Mouse (Mus musculus): ENCODE data around the gene Gm11037. TPM values are rescaled to one million over a fixed set of nuclear protein-coding genes. Genes with fewer than 3 reads are reported as not detected.

Gm11037 gene
- total RNA-seq, 2 experiments from 2014 or later, result not detected

- peak; percentile 78 for DNase-seq (ENCODE audit: low spot score)
- intact Hi-C loops (cut with DNase I), result loop anchor here (2.0 kb wide), 1 partner anchor 14 kb away; no protein-coding TSS in a partner anchor
These were observed 6.1 kb upstream of the Gm11037 start, which contains the start of gene Hspa12b for GRCm38 (mm10) chr2:131127161-131127730. Hspa12b (plus strand) TSS chr2:131127280.

GRCm38 (mm10) chr2:131128211-131128610 lies 5.1 kb upstream of the Gm11037 start:
- intact Hi-C loops (cut with DNase I), result no loop called here
- no peak for DNase-seq (ENCODE audit: low spot score)

GRCm38 (mm10) chr2:131128636-131129157 lies 4.6 kb upstream of the Gm11037 start:
- intact Hi-C loops (cut with DNase I), result no loop called here
- DNase-seq (ENCODE audit: low spot score), result no peak

GRCm38 (mm10) chr2:131129836-131130235 lies 3.5 kb upstream of the Gm11037 start:
- DNase-seq (ENCODE audit: low spot score), result no peak
- intact Hi-C loops (cut with DNase I), result no loop called here

GRCm38 (mm10) chr2:131130849-131131248 lies 2.4 kb upstream of the Gm11037 start:
- intact Hi-C loops (cut with DNase I), result no loop called here
- DNase-seq (ENCODE audit: low spot score), result no peak

GRCm38 (mm10) chr2:131132111-131132888 lies 997 bp upstream of the Gm11037 start:
- DNase-seq (ENCODE audit: low spot score), result no peak
- intact Hi-C loops (cut with DNase I), result no loop called here

GRCm38 (mm10) chr2:131134381-131134780 lies 1.1 kb downstream of the Gm11037 start:
- intact Hi-C loops (cut with DNase I), result no loop called here
- DNase-seq (ENCODE audit: low spot score), result peak; percentile 57

- no peak for DNase-seq (ENCODE audit: low spot score)
- intact Hi-C loops (cut with DNase I), result no loop called here
These were observed 1.6 kb downstream of the Gm11037 start for GRCm38 (mm10) chr2:131134826-131135400.

- DNase-seq (ENCODE audit: low spot score), result peak; percentile 1
- intact Hi-C loops (cut with DNase I), result no loop called here
These were observed 2.3 kb downstream of the Gm11037 start for GRCm38 (mm10) chr2:131135521-131136139.

GRCm38 (mm10) chr2:131138296-131138695 lies 5.0 kb downstream of the Gm11037 start:
- no peak for DNase-seq (ENCODE audit: low spot score)
- intact Hi-C loops (cut with DNase I), result no loop called here

GRCm38 (mm10) chr2:131138760-131139159 lies 5.5 kb downstream of the Gm11037 start:
- intact Hi-C loops (cut with DNase I), result no loop called here
- DNase-seq (ENCODE audit: low spot score), result no peak

GRCm38 (mm10) chr2:131139287-131139686 lies 6.0 kb downstream of the Gm11037 start:
- intact Hi-C loops (cut with DNase I), result no loop called here
- no peak for DNase-seq (ENCODE audit: low spot score)

- DNase-seq (ENCODE audit: low spot score), result peak; percentile 60
- intact Hi-C loops (cut with DNase I), result loop anchor here (1.0 to 2.0 kb wide), 2 partner anchors 13 to 44 kb away; partner anchors contain the start of gene Hspa12b
These were observed 6.7 kb downstream of the Gm11037 start for GRCm38 (mm10) chr2:131139886-131140532.

- no peak for DNase-seq (ENCODE audit: low spot score)
- intact Hi-C loops (cut with DNase I), result loop anchor here (1.0 to 2.0 kb wide), 2 partner anchors 14 to 44 kb away; partner anchors contain the start of gene Hspa12b
These were observed 7.2 kb downstream of the Gm11037 start for GRCm38 (mm10) chr2:131140533-131140905.

- intact Hi-C loops (cut with DNase I), result loop anchor here (2.0 kb wide), 1 partner anchor 15 kb away; the partner anchor contains the start of gene Hspa12b
These were observed 8.2 kb downstream of the Gm11037 start for GRCm38 (mm10) chr2:131141336-131141986.

GRCm38 (mm10) chr2:131142592-131142991 lies 9.3 kb downstream of the Gm11037 start:
- peak; percentile 75 for DNase-seq (ENCODE audit: low spot score)
- intact Hi-C loops (cut with DNase I), result no loop called here

More at GRCm38 (mm10) chr2:131141336-131141986, 8.2 kb downstream of the Gm11037 start:
- DNase-seq (ENCODE audit: low spot score), result no peak

- DNase-seq (ENCODE audit: low spot score), result no peak
- intact Hi-C loops (cut with DNase I), result loop anchor here (1.0 kb wide), 1 partner anchor 49 kb away; no protein-coding TSS in a partner anchor
These were observed 9.9 kb downstream of the Gm11037 start for GRCm38 (mm10) chr2:131143007-131143780.

GRCm38 (mm10) chr2:131145121-131145520 lies 11.8 kb downstream of the Gm11037 start:
- no peak for DNase-seq (ENCODE audit: low spot score)
- intact Hi-C loops (cut with DNase I), result no loop called here

All from heart, postnatal 25 days (tissue).